Mouse (Mus musculus) G1E (cell line): ENCODE measurements at regions not wholly inside any gene's neighbourhood (a gene's known extent, or its start where the extent isn't known, plus 50 kb on each side); places are given as distances from the start of the nearest gene placed in this dataset.

Source experiments
- CTCF ChIP-seq: IDR thresholded peaks from 2 replicates; pipeline ENCODE4 v1.5.1; 2012; ENCODE audit warnings: low read depth, low read length, inconsistent platforms, mixed read lengths
- GATA1 ChIP-seq: IDR thresholded peaks from 2 replicates; pipeline ENCODE4 v1.6.1; 2012; ENCODE audit warnings: borderline replicate concordance, low read length, inconsistent platforms, mixed read lengths
- TAL1 ChIP-seq: conservative IDR thresholded peaks from 2 replicates; pipeline ENCODE4 v1.6.1; 2012; ENCODE audit warnings: low read depth, low read length, inconsistent platforms, mixed read lengths

GRCm38 (mm10) chr19:35868543-35868942, 188.8 kb downstream of the Htr7 start:
- TF ChIP-seq CTCF (no peak), GATA1 (no peak), TAL1 (no peak)
